Mouse (Mus musculus) lung, embryonic 15.5 days (tissue): ENCODE measurements around the gene Unc5b. TPM values are rescaled to one million over a fixed set of nuclear protein-coding genes. Genes with fewer than 3 reads are reported as not detected.
"Not testable (repeated sequence)": the region's sequence is repeated elsewhere in the genome, so short reads cannot be mapped to it uniquely, and the experiment has no call there.

ENCODE experiments used
- ATAC-seq: fragments of 200-750 bp; cut with Nextera tagmentation; 2 replicates; pipeline ENCODE4 v1.8.0; 2017; ENCODE audit warnings: moderate number of reproducible peaks, borderline replicate concordance; ENCODE audit not compliant: low FRiP score, low TSS enrichment; ENCODE audit errors: extremely low read depth
- H3K27ac ChIP-seq: fragments of 300-500 bp; sonication (generic); 2 replicates; pipeline ENCODE4 v1.5.1; 2015; ENCODE audit warnings: moderate library complexity, mild to moderate bottlenecking, inconsistent platforms
- H3K27me3 ChIP-seq: fragments of 300-500 bp; sonication (generic); 2 replicates; pipeline ENCODE4 v1.6.1; 2015; ENCODE audit warnings: inconsistent platforms
- H3K36me3 ChIP-seq: fragments of 300-500 bp; sonication (generic); 2 replicates; pipeline ENCODE4 v1.6.1; 2015; ENCODE audit warnings: inconsistent platforms
- H3K4me1 ChIP-seq: fragments of 300-500 bp; sonication (generic); 2 replicates; pipeline ENCODE4 v1.6.1; 2015; ENCODE audit warnings: inconsistent platforms
- H3K4me2 ChIP-seq: fragments of 300-500 bp; sonication (generic); 2 replicates; pipeline ENCODE4 v1.6.1; 2015; ENCODE audit warnings: inconsistent platforms, mild to moderate bottlenecking, moderate library complexity
- H3K4me3 ChIP-seq: fragments of 300-500 bp; sonication (generic); 2 replicates; pipeline ENCODE4 v1.5.1; 2015; ENCODE audit warnings: mild to moderate bottlenecking, inconsistent platforms
- H3K9ac ChIP-seq: fragments of 300-500 bp; sonication (generic); 2 replicates; pipeline ENCODE4 v1.6.1; 2015; ENCODE audit warnings: inconsistent platforms
- H3K9me3 ChIP-seq: fragments of 300-500 bp; sonication (generic); 2 replicates; pipeline ENCODE4 v1.6.1; 2016; ENCODE audit warnings: inconsistent platforms
- WGBS: fragments of 180-500 bp; shearing (Covaris S2); methylation state at CpG from one replicate; pipeline ENCODE4 v1.1.7; 2015; 5-methylcytosine and 5-hydroxymethylcytosine counted together
- polyA plus RNA-seq: library from polyadenylated mRNA; unstranded; fragments of >200 nt; fragmentation: Nextera tagmentation; extraction: Ambion mirVana; gene quantifications from 2 replicates; pipeline ENCODE4 v1.2.1, GENCODE M21; 2015

The Unc5b gene
- polyA plus RNA-seq, 1 experiment from 2014 or later, result 7.7 TPM

DNA sequence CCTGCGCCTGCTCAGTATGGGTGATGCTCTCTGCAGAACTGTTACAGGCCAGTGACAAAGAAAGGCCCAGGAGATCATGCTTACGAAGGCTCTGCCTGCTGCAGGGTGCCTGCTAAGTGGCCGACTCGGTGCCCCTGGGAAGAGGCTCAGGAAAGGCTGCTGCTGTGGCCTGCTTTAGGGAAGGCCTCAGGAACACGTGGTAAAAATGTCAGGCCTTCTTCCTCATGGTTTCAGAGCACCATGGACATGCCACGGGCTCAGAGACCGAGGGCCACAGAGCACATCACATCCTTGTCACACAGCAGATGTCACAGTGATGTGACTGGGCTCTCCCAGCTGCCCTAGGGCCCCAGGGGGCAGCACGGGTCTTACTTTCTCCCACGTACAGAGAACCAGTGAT lies 87.7 kb downstream of the Unc5b start:
- no peak overlapping the region for H3K4me3 ChIP-seq
- no peaks in the 10 kb centered on the region for H3K9me3 ChIP-seq
- WGBS, result 56% methylated on average over 9 of the region's 9 CpGs

GRCm38 (mm10) chr10:60742942-60743341 lies 88.4 kb downstream of the Unc5b start:
- H3K9me3 ChIP-seq, result no peaks in the 10 kb centered on the region
- H3K9ac ChIP-seq, result no peak overlapping the region
- H3K27ac ChIP-seq, result no peak overlapping the region
- H3K4me1 ChIP-seq, result no peaks in the 10 kb centered on the region
- no peak overlapping the region for H3K4me2 ChIP-seq
- ATAC-seq, result no peak
- 83% methylated on average over 6 of the region's 6 CpGs for WGBS
- no peak overlapping the region for H3K4me3 ChIP-seq
- no peaks in the 10 kb centered on the region for H3K27me3 ChIP-seq
- no peaks in the 10 kb centered on the region for H3K36me3 ChIP-seq

More for the DNA sequence above, 87.7 kb downstream of the Unc5b start:
- H3K36me3 ChIP-seq, result no peaks in the 10 kb centered on the region
- H3K4me2 ChIP-seq, result no peak overlapping the region
- H3K4me1 ChIP-seq, result no peaks in the 10 kb centered on the region
- no peak overlapping the region for H3K9ac ChIP-seq
- no peak overlapping the region for H3K27ac ChIP-seq
- H3K27me3 ChIP-seq, result no peaks in the 10 kb centered on the region
- no peak for ATAC-seq

- 76% methylated on average over 1 of the region's 1 CpGs for WGBS
- not testable (repeated sequence) for H3K27me3 ChIP-seq, H3K9me3 ChIP-seq, H3K27ac ChIP-seq, H3K9ac ChIP-seq, H3K4me1 ChIP-seq, H3K36me3 ChIP-seq, ATAC-seq, H3K4me3 ChIP-seq, H3K4me2 ChIP-seq
Observed at GRCm38 (mm10) chr10:60742296-60742695, 89.1 kb downstream of the Unc5b start.

DNA sequence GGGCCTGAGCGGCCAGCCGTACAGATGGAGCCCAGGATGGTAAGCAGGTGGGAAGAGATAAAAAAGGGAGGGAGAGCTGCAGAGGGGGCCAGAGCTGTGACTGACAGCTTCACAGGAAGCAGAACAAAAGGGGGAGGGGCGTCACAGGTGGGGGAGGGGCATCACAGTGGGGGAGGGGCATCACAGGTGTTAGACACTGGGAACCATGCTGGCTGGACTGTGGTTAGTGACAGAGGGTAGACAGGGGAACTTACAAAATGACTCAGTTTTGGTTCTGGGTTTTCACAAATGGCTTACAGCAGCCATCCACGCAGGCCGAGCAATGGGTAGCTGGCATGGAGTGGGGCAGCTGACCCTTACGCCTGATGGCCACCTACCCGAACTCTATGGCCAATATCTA lies 89.9 kb downstream of the Unc5b start:
- no peak overlapping the region for H3K9ac ChIP-seq
- no peaks in the 10 kb centered on the region for H3K9me3 ChIP-seq
- H3K4me2 ChIP-seq, result no peak overlapping the region
- 81% methylated on average over 7 of the region's 7 CpGs for WGBS
- H3K36me3 ChIP-seq, result no peaks in the 10 kb centered on the region
- no peak overlapping the region for H3K27ac ChIP-seq
- no peak overlapping the region for H3K4me3 ChIP-seq
- H3K27me3 ChIP-seq, result no peaks in the 10 kb centered on the region
- H3K4me1 ChIP-seq, result no peaks in the 10 kb centered on the region
- no peak for ATAC-seq

DNA sequence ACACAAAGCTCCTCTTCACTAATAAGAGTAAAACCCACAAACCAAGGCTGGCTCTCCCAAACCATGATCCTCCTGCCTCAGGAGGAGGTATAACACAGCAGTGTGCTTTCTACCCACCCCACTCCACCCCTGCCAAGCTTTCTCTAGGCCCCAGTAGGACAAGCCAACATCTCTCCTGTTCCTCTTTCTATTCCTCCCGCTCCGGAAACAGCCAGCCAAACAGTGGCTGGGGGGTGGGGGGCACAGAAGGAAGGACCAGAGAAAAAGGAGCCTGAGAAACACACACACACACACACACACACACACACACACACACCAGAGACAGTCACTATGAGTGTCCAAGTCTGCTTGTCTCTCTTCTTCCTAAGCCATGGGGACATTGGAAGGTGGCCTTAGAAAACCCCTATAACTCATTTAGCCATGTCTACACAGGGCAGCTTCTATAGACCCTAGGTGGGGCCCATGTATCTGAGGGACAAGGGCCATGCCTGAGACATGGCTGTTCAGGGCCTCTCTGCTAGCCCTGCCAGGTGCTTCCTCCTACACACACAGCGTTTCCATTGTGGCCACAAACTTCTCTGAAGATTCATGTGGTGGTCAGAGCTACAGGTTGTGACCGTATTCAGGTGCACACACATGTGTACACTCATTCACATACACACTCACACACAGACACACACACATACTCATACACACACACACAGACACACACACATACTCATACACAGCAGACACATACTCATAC lies 91.6 kb downstream of the Unc5b start:
- no peaks in the 10 kb centered on the region for H3K27me3 ChIP-seq
- no peak for ATAC-seq
- H3K4me3 ChIP-seq, result no peak overlapping the region
- no peaks in the 10 kb centered on the region for H3K9me3 ChIP-seq
- H3K4me2 ChIP-seq, result no peak overlapping the region
- H3K9ac ChIP-seq, result no peak overlapping the region
- H3K4me1 ChIP-seq, result no peaks in the 10 kb centered on the region
- 82% methylated on average over 4 of the region's 4 CpGs for WGBS
- no peak overlapping the region for H3K27ac ChIP-seq
- no peaks in the 10 kb centered on the region for H3K36me3 ChIP-seq

DNA sequence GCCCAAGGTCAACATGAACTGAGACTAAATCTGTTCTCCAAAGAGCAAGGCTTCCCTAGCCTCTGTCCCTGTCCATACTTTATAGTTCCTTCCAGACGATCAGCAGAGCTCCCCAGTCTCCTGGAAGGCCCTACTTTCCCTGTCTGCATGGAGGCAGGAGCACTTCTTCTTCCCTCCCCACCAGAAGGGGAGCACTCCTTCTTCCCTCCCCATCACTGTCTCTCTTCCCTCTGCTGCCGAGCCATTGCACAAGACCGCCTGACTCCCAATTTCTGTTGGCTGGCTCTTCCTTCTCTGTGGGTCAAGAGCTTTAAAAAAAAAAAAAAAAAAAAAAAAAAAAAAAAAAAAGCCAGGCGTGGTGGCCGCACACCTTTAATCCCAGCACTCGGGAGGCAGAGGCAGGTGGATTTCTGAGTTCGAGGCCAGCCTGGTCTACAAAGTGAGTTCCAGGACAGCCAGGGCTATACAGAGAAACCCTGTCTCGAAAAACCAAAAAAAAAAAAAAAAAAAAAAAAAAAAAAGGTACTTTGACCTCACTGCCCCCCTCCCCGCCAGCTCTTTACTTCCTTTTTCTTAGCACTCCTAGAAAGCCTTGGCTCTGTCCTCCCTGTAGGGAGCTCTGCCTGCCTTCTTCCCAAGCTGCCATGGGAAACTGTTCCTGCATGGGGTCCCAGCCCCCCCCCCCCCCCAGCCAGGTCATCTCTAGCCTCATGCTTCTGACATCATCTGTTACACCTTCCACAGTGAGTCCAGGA lies 93.3 kb downstream of the Unc5b start:
- WGBS, result 68% methylated on average over 8 of the region's 9 CpGs
- Histone ChIP-seq H3K27me3 (no peaks in the 10 kb centered on the region), H3K4me1 (no peaks in the 10 kb centered on the region), H3K9ac (no peak overlapping the region), H3K4me2 (no peak overlapping the region), H3K36me3 (no peaks in the 10 kb centered on the region), H3K4me3 (no peak overlapping the region), H3K27ac (no peak overlapping the region), H3K9me3 (no peaks in the 10 kb centered on the region)
- no peak for ATAC-seq

DNA sequence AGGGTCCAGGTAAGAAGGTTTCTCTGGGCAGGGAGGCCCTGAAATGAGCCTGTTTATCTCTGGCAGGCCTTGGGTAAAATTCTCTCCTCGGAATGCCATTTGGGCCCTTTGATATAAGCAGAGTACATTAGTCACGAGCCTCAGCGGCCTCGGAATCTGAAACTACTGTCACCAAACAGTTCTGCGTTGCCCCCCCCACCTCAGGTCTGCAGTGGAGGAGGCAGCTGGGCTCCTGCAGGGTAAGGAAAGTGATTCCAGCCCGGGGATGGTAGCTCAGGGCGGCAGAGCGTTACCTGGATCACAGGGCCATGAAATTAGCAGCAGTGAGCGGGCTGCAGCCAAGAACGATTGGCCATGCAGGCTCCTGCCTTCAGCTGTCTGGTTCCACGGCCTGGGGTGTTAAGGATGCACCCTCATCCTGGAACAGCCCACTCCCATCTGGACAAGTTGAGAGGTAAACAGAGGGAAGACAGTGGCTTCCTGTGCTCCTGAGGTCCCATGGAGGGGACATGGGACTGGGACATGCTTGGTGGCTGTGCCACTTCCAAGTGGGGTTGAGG lies 94.1 kb downstream of the Unc5b start:
- Histone ChIP-seq H3K4me1 (no peaks in the 10 kb centered on the region), H3K4me3 (no peak overlapping the region), H3K9ac (no peak overlapping the region), H3K4me2 (no peak overlapping the region), H3K27ac (no peak overlapping the region), H3K27me3 (no peaks in the 10 kb centered on the region), H3K36me3 (no peaks in the 10 kb centered on the region), H3K9me3 (no peaks in the 10 kb centered on the region)
- no peak for ATAC-seq
- WGBS, result 76% methylated on average over 11 of the region's 11 CpGs

DNA sequence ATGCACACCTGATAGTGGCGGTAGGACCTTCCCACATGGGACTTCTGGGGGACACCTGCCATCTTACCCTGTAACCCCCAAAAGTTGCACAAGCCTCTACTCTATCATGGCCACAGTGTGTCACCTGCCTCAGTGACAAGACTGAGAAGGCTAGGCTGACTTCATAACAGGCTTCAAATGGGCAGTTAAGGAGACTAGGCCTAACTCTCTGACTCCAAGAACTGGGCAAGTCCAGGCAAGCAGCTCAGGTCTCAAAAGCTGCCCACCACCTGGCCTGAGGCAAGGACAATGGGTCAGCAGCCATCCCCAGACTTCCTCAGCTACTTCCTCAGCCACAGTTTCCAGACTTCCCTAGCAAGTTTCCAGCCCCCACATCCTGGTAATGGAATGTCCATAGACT lies 95.6 kb downstream of the Unc5b start:
- Histone ChIP-seq H3K9me3 (no peaks in the 10 kb centered on the region), H3K27ac (no peak overlapping the region), H3K4me2 (no peak overlapping the region), H3K27me3 (no peaks in the 10 kb centered on the region), H3K36me3 (no peaks in the 10 kb centered on the region), H3K4me1 (no peaks in the 10 kb centered on the region), H3K9ac (no peak overlapping the region), H3K4me3 (no peak overlapping the region)
- WGBS, result 100% methylated on average over 1 of the region's 1 CpGs
- ATAC-seq, result no peak

DNA sequence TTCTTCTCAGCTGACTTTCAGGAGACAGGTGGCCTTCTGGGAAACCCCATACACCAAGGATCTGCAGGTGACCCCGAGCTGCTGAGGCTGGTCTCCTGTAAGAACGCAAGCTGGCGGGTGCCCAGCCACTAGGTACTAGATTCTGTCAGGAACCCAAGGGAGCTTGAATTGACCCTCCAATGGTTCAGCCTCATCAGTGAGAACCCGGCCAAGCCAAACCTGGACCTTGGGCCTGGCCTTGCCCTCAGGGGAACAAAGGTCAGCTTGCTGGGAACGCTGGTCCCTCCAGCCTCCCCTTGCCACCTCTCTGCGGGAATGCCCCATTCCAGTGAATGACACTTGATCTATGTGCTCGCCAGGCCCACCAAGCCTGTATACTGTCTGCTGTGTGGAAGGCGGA lies 97.9 kb downstream of the Unc5b start:
- Histone ChIP-seq H3K9me3 (no peaks in the 10 kb centered on the region), H3K27me3 (no peaks in the 10 kb centered on the region), H3K36me3 (no peaks in the 10 kb centered on the region), H3K4me3 (no peak overlapping the region), H3K9ac (no peak overlapping the region), H3K4me1 (no peaks in the 10 kb centered on the region), H3K4me2 (no peak overlapping the region), H3K27ac (no peak overlapping the region)
- no peak for ATAC-seq
- WGBS, result 65% methylated on average over 8 of the region's 8 CpGs

DNA sequence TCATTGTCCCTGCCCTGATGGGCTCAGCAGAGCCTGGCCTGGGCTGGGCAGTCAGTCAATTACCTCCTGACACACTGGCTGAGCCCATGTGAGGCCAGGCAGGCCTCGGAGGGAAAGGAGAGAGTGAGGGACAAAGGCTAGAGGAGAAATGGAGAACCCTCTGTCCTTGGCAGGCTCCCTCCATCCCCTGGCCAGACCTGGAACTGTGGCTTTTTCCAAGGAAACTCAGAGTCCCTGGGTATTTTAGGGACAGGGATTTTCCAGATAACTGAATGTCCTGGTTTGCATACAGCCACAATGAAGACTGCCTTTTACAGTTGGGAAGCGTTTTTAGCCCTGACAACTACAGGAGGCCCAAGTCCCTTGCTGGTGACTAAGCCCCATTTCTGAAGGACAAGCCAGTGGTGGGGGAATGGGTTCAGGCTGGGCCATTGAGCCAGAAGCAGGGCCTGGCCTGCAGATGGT lies 99.0 kb downstream of the Unc5b start:
- ATAC-seq, result no peak
- Histone ChIP-seq H3K9me3 (no peaks in the 10 kb centered on the region), H3K36me3 (no peaks in the 10 kb centered on the region), H3K4me3 (no peak overlapping the region), H3K4me1 (no peaks in the 10 kb centered on the region), H3K9ac (no peak overlapping the region), H3K4me2 (no peak overlapping the region), H3K27me3 (no peaks in the 10 kb centered on the region), H3K27ac (no peak overlapping the region)
- 50% methylated on average over 2 of the region's 2 CpGs for WGBS

DNA sequence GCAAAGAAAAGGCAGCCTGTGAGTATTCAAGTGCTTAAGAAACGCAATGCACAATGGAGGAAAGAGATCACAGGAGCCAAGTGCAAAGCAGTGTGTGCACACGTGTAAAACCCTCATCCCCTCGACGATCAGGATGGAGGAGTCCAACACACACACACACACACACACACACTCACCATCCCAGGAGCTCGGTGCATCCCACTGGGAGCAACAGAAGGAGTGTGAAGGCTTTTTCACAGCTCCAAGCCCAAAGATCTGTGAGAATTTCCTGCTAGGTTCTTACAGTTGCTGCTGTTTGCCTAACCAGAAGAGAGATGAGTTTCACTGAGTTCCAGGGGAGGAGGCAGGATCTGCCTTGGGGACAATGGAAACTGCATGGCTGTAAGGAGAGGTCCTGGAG lies 99.6 kb downstream of the Unc5b start:
- WGBS, result 34% methylated on average over 5 of the region's 5 CpGs
- Histone ChIP-seq H3K27me3 (no peaks in the 10 kb centered on the region), H3K27ac (no peak overlapping the region), H3K4me2 (no peak overlapping the region), H3K9ac (no peak overlapping the region), H3K4me1 (no peaks in the 10 kb centered on the region), H3K36me3 (no peaks in the 10 kb centered on the region), H3K9me3 (no peaks in the 10 kb centered on the region), H3K4me3 (no peak overlapping the region)
- no peak for ATAC-seq

DNA sequence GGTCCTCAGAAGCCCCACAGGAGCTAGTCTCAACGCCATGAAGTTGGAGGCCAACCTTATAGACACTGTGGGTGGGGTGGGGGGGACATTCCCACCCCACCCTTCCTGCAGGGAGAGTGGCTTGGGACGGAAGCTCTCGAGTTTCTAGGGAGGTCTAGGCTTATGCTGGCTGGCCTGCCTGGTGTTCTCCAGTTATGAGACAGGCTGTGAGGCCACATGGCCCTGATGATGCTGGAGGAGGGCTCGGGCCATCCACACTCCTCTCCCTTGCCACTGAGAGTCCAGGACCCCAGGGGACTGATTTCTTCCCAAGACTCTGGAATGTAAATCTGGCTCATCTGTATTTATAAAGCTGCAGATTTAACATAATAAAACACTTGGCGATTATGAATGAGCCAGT lies 104.1 kb downstream of the Unc5b start:
- Histone ChIP-seq H3K9ac (no peak overlapping the region), H3K36me3 (no peaks in the 10 kb centered on the region), H3K4me2 (no peak overlapping the region), H3K4me3 (no peak overlapping the region), H3K27me3 (no peaks in the 10 kb centered on the region), H3K9me3 (no peaks in the 10 kb centered on the region), H3K27ac (no peak overlapping the region), H3K4me1 (no peaks in the 10 kb centered on the region)
- 37% methylated on average over 5 of the region's 5 CpGs for WGBS
- no peak for ATAC-seq
